Mouse (Mus musculus): ENCODE data around the gene Mansc1. TPM values are rescaled to one million over a fixed set of nuclear protein-coding genes. Genes with fewer than 3 reads are reported as not detected.

Gene Mansc1
- total and polyA plus RNA-seq, 2 experiments from 2014 or later: 7.4 to 17.0 TPM

GRCm38 (mm10) chr6:134606540-134606939 lies 25.7 kb downstream of the Mansc1 start:
- Histone ChIP-seq H3K4me3 (ENCODE audit: low read depth, low read length) (no peak overlapping the region), H3K36me3 (replicated peaks; ENCODE audit: control insufficient read depth, insufficient read depth, low read length) (peaks cover 4% of the 10 kb centered on the region; the same call in 1 of the 2 replicates), H3K9me3 (replicated peaks; ENCODE audit: control insufficient read depth, low read length) (no peaks in the 10 kb centered on the region), H3K27me3 (ENCODE audit: control insufficient read depth, insufficient read depth, low read length) (no peaks in the 10 kb centered on the region), H3K27ac (ENCODE audit: low read depth) (no peak overlapping the region), H3K4me1 (ENCODE audit: control insufficient read depth, insufficient read depth) (no peaks in the 10 kb centered on the region), H3K9ac (replicated peaks; ENCODE audit: low read depth, low read length) (no peak overlapping the region), H3K4me2 (ENCODE audit: low read depth, low read length) (no peak overlapping the region)
- ATAC-seq (ENCODE audit: insufficient read depth, low read depth) (no peak), DNase-seq (ENCODE audit: low spot score) (no peak)
- TF ChIP-seq EP300 (IDR thresholded peaks at IDR 0.05; ENCODE audit: low read depth) (no peak), CTCF (IDR thresholded peaks at IDR 0.05; ENCODE audit: low read depth) (no peak)
- WGBS: 66% methylated on average over 6 of the region's 6 CpGs

GRCm38 (mm10) chr6:134605196-134605595 lies 27.1 kb downstream of the Mansc1 start:
- DNase-seq (ENCODE audit: low spot score): no peak
- Histone ChIP-seq H3K9ac (replicated peaks; ENCODE audit: low read depth, low read length) (no peak overlapping the region), H3K4me2 (ENCODE audit: low read depth, low read length) (no peak overlapping the region), H3K27ac (ENCODE audit: low read depth) (no peak overlapping the region), H3K4me1 (ENCODE audit: control insufficient read depth, insufficient read depth) (no peaks in the 10 kb centered on the region), H3K27me3 (ENCODE audit: control insufficient read depth, insufficient read depth, low read length) (no peaks in the 10 kb centered on the region), H3K4me3 (ENCODE audit: low read depth, low read length) (no peak overlapping the region), H3K9me3 (replicated peaks; ENCODE audit: control insufficient read depth, low read length) (no peaks in the 10 kb centered on the region), H3K36me3 (replicated peaks; ENCODE audit: control insufficient read depth, insufficient read depth, low read length) (peaks cover 4% of the 10 kb centered on the region; the same call in 1 of the 2 replicates)
- no peak for ATAC-seq (ENCODE audit: insufficient read depth, low read depth)
- 83% methylated on average over 3 of the region's 3 CpGs for WGBS
- TF ChIP-seq CTCF (IDR thresholded peaks at IDR 0.05; ENCODE audit: low read depth) (no peak), EP300 (IDR thresholded peaks at IDR 0.05; ENCODE audit: low read depth) (no peak)

- Histone ChIP-seq H3K4me3 (ENCODE audit: low read depth, low read length) (no peak overlapping the region), H3K4me2 (ENCODE audit: low read depth, low read length) (no peak overlapping the region), H3K9ac (replicated peaks; ENCODE audit: low read depth, low read length) (no peak overlapping the region), H3K9me3 (replicated peaks; ENCODE audit: control insufficient read depth, low read length) (no peaks in the 10 kb centered on the region), H3K27ac (ENCODE audit: low read depth) (no peak overlapping the region), H3K36me3 (replicated peaks; ENCODE audit: control insufficient read depth, insufficient read depth, low read length) (no peaks in the 10 kb centered on the region), H3K4me1 (ENCODE audit: control insufficient read depth, insufficient read depth) (no peaks in the 10 kb centered on the region), H3K27me3 (ENCODE audit: control insufficient read depth, insufficient read depth, low read length) (no peaks in the 10 kb centered on the region)
- WGBS: 59% methylated on average over 10 of the region's 10 CpGs
- TF ChIP-seq EP300 (IDR thresholded peaks at IDR 0.05; ENCODE audit: low read depth) (no peak), CTCF (IDR thresholded peaks at IDR 0.05; ENCODE audit: low read depth) (no peak)
- DNase-seq (ENCODE audit: low spot score): no peak
- ATAC-seq (ENCODE audit: insufficient read depth, low read depth): no peak
Measured at GRCm38 (mm10) chr6:134602371-134603003, 29.8 kb downstream of the Mansc1 start.

- H3K27ac ChIP-seq (ENCODE audit: low read depth): no peak overlapping the region
- H3K4me2 ChIP-seq (ENCODE audit: low read depth, low read length): no peak overlapping the region
- DNase-seq (ENCODE audit: low spot score) (no peak), ATAC-seq (ENCODE audit: insufficient read depth, low read depth) (no peak)
- TF ChIP-seq CTCF (IDR thresholded peaks at IDR 0.05; ENCODE audit: low read depth) (no peak), EP300 (IDR thresholded peaks at IDR 0.05; ENCODE audit: low read depth) (no peak)
- H3K4me1 ChIP-seq (ENCODE audit: control insufficient read depth, insufficient read depth): no peaks in the 10 kb centered on the region
- no peak overlapping the region for H3K9ac ChIP-seq (replicated peaks; ENCODE audit: low read depth, low read length)
- H3K9me3 ChIP-seq (replicated peaks; ENCODE audit: control insufficient read depth, low read length): no peaks in the 10 kb centered on the region
- no peaks in the 10 kb centered on the region for H3K27me3 ChIP-seq (ENCODE audit: control insufficient read depth, insufficient read depth, low read length)
- no peaks in the 10 kb centered on the region for H3K36me3 ChIP-seq (replicated peaks; ENCODE audit: control insufficient read depth, insufficient read depth, low read length)
- H3K4me3 ChIP-seq (ENCODE audit: low read depth, low read length): no peak overlapping the region
- 31% methylated on average over 3 of the region's 3 CpGs for WGBS
Measured at GRCm38 (mm10) chr6:134601766-134602165, 30.5 kb downstream of the Mansc1 start.

- Histone ChIP-seq H3K9ac (replicated peaks; ENCODE audit: low read depth, low read length) (no peak overlapping the region), H3K4me2 (ENCODE audit: low read depth, low read length) (no peak overlapping the region), H3K27me3 (ENCODE audit: control insufficient read depth, insufficient read depth, low read length) (no peaks in the 10 kb centered on the region), H3K9me3 (replicated peaks; ENCODE audit: control insufficient read depth, low read length) (no peaks in the 10 kb centered on the region), H3K4me3 (ENCODE audit: low read depth, low read length) (no peak overlapping the region), H3K4me1 (ENCODE audit: control insufficient read depth, insufficient read depth) (no peaks in the 10 kb centered on the region), H3K27ac (ENCODE audit: low read depth) (no peak overlapping the region), H3K36me3 (replicated peaks; ENCODE audit: control insufficient read depth, insufficient read depth, low read length) (no peaks in the 10 kb centered on the region)
- ATAC-seq (ENCODE audit: insufficient read depth, low read depth) (no peak), DNase-seq (ENCODE audit: low spot score) (no peak)
- 65% methylated on average over 7 of the region's 7 CpGs for WGBS
- TF ChIP-seq EP300 (IDR thresholded peaks at IDR 0.05; ENCODE audit: low read depth): no peak
- no peak for TF ChIP-seq CTCF (IDR thresholded peaks at IDR 0.05; ENCODE audit: low read depth)
Measured at GRCm38 (mm10) chr6:134601130-134601529, 31.2 kb downstream of the Mansc1 start.

- Histone ChIP-seq H3K4me3 (ENCODE audit: low read depth, low read length) (no peak overlapping the region), H3K4me1 (ENCODE audit: control insufficient read depth, insufficient read depth) (no peaks in the 10 kb centered on the region), H3K9me3 (replicated peaks; ENCODE audit: control insufficient read depth, low read length) (no peaks in the 10 kb centered on the region), H3K27ac (ENCODE audit: low read depth) (no peak overlapping the region), H3K9ac (replicated peaks; ENCODE audit: low read depth, low read length) (no peak overlapping the region), H3K27me3 (ENCODE audit: control insufficient read depth, insufficient read depth, low read length) (no peaks in the 10 kb centered on the region), H3K36me3 (replicated peaks; ENCODE audit: control insufficient read depth, insufficient read depth, low read length) (no peaks in the 10 kb centered on the region), H3K4me2 (ENCODE audit: low read depth, low read length) (no peak overlapping the region)
- ATAC-seq (ENCODE audit: insufficient read depth, low read depth): no peak
- TF ChIP-seq CTCF (IDR thresholded peaks at IDR 0.05; ENCODE audit: low read depth) (no peak), EP300 (IDR thresholded peaks at IDR 0.05; ENCODE audit: low read depth) (no peak)
- DNase-seq (ENCODE audit: low spot score): no peak
- WGBS: 11% methylated on average over 1 of the region's 1 CpGs
Measured at GRCm38 (mm10) chr6:134599239-134599638, 33.0 kb downstream of the Mansc1 start.

Measured in heart, postnatal 0 days (tissue).